Mouse (Mus musculus): ENCODE results near the gene Cyp2c69. TPM values are rescaled to one million over a fixed set of nuclear protein-coding genes. Genes with fewer than 3 reads are reported as not detected.

Gene Cyp2c69
- polyA plus RNA-seq, 1 experiment, result not detected

Other genes starting within 250 kb of the Cyp2c69 start
- gene Cyp2c67, start 237.7 kb downstream of the Cyp2c69 start, polyA plus RNA-seq (2012; rRNA removed), result 0.14 TPM in 1 of 2 replicates, not detected in the other
- 0.36 TPM in 1 of 2 replicates, not detected in the other for gene Cyp2c68, start 145.7 kb downstream of the Cyp2c69 start, polyA plus RNA-seq (2012; rRNA removed)
- 0.70 TPM in 1 of 2 replicates, not detected in the other for gene Cyp2c40, start 74.0 kb downstream of the Cyp2c69 start, polyA plus RNA-seq (2012; rRNA removed)
- 0.83 TPM in 1 of 2 replicates, not detected in the other for gene Cyp2c37, start 105.6 kb upstream of the Cyp2c69 start, polyA plus RNA-seq (2012; rRNA removed)
- 0.32 TPM in 1 of 2 replicates, not detected in the other for gene Cyp2c54, start 187.0 kb upstream of the Cyp2c69 start, polyA plus RNA-seq (2012; rRNA removed)
- 0.78 TPM in 1 of 2 replicates, not detected in the other for gene Cyp2c50, start 202.9 kb upstream of the Cyp2c69 start, polyA plus RNA-seq (2012; rRNA removed)

Measured in thymus, adult 2 months (tissue).